Mouse (Mus musculus) heart, adult 2 months (tissue): Measurements from ENCODE around the gene Tspan3.

Experiments
- CTCF ChIP-seq: fragments of 200-600 bp; IDR thresholded peaks from 2 replicates; pipeline ENCODE4 v1.8.1; 2022; ENCODE audit warnings: antibody characterized with exemption, mild to moderate bottlenecking, moderate library complexity
- EP300 ChIP-seq: fragments of 200-500 bp; IDR thresholded peaks from 2 replicates; pipeline ENCODE4 v1.6.1; 2011; ENCODE audit warnings: low read depth, low read length, control low read depth; ENCODE audit not compliant: insufficient read depth
- POLR2A ChIP-seq: fragments of 200-500 bp; IDR thresholded peaks from 2 replicates; pipeline ENCODE4 v1.6.1; 2011; ENCODE audit warnings: mild to moderate bottlenecking, low read depth, low read length, control low read depth; ENCODE audit not compliant: insufficient read depth

- TF ChIP-seq POLR2A = no peak
- no peak for TF ChIP-seq CTCF
- TF ChIP-seq EP300 = no peak
Measured at GRCm38 (mm10) chr9:56097584-56098298, 67.5 kb downstream of the Tspan3 start.
